Mouse (Mus musculus): ENCODE measurements around the gene Gpr156. TPM values are rescaled to one million over a fixed set of nuclear protein-coding genes. Genes with fewer than 3 reads are reported as not detected.
"Not testable (repeated sequence)": the region's sequence is repeated elsewhere in the genome, so short reads cannot be mapped to it uniquely, and the experiment has no call there.

Gpr156 gene
- polyA plus RNA-seq, 1 experiment from 2014 or later, result 5.4 TPM

DNA sequence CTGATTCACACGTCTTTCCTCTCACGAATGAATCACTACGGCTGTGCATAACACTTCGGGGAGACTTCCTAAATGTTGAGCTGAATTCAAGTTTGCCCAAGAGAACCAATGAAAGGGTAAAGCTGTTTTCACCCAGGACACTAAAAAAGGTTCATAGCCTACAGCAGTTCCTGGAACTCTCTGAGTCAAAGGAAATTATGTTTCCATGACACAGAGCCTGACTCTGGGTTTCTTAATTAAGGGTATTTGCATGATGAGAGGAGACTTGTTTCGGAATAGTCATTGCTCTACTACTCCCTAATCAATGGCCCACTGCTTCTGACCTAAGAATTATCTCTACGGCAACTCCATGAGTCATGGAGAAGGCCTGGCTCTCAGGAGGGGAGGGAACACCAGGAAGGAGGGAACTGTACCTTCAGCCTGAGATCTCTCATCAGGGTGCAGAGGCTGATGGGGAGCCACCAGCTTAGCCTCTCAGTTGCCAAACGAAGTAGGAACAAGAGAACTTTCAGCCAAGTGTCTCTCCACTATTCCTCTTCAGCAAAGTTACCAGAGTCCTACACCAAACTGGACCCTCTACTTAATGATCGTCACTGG lies 100.7 kb downstream of the Gpr156 start:
- no peak overlapping the region for H3K27ac ChIP-seq
- H3K36me3 ChIP-seq (replicated peaks), result no peaks in the 10 kb centered on the region
- no peaks in the 10 kb centered on the region for H3K27me3 ChIP-seq
- ATAC-seq (ENCODE audit: low FRiP score), result no peak
- no peaks in the 10 kb centered on the region for H3K9me3 ChIP-seq
- H3K4me3 ChIP-seq (replicated peaks), result no peak overlapping the region
- no peak overlapping the region for H3K9ac ChIP-seq
- 87% methylated on average over 8 of the region's 8 CpGs for WGBS
- H3K4me2 ChIP-seq, result no peak overlapping the region
- peaks cover 3% of the 10 kb centered on the region for H3K4me1 ChIP-seq

DNA sequence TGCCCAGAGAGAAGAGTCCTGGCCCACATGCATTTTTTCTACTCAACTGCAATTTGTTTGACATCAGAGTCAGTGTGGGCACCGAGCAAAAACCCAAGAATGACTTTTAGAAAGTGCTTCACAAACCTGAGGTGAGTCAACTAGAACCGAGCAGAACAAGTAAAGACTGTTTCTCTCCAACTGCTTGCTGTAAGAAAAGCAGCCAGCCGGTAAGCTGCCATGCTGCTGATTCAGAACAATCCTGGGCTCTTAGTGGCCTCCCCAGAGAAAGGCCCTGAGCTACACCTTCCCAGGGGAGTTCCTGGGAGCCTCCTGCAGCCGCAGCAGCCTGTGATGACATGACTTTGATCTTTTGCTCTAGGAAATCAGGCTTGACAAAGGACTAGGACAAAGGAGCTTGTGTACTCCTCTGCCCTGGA lies 101.7 kb downstream of the Gpr156 start:
- WGBS, result 22% methylated on average over 4 of the region's 4 CpGs
- no peak overlapping the region for H3K9ac ChIP-seq
- H3K4me1 ChIP-seq, result peaks cover 3% of the 10 kb centered on the region
- no peak overlapping the region for H3K4me3 ChIP-seq (replicated peaks)
- H3K27ac ChIP-seq, result no peak overlapping the region
- H3K27me3 ChIP-seq, result no peaks in the 10 kb centered on the region
- ATAC-seq (ENCODE audit: low FRiP score), result no peak
- no peaks in the 10 kb centered on the region for H3K36me3 ChIP-seq (replicated peaks)
- no peak overlapping the region for H3K4me2 ChIP-seq
- no peaks in the 10 kb centered on the region for H3K9me3 ChIP-seq

GRCm38 (mm10) chr16:38032644-38033043 lies 116.3 kb downstream of the Gpr156 start:
- Histone ChIP-seq H3K27ac (no peak overlapping the region), H3K9ac (no peak overlapping the region), H3K4me2 (no peak overlapping the region), H3K36me3 (replicated peaks) (no peaks in the 10 kb centered on the region), H3K4me1 (no peaks in the 10 kb centered on the region), H3K4me3 (replicated peaks) (no peak overlapping the region), H3K27me3 (no peaks in the 10 kb centered on the region), H3K9me3 (no peaks in the 10 kb centered on the region)
- 95% methylated on average over 9 of the region's 9 CpGs for WGBS
- no peak for ATAC-seq (ENCODE audit: low FRiP score)

DNA sequence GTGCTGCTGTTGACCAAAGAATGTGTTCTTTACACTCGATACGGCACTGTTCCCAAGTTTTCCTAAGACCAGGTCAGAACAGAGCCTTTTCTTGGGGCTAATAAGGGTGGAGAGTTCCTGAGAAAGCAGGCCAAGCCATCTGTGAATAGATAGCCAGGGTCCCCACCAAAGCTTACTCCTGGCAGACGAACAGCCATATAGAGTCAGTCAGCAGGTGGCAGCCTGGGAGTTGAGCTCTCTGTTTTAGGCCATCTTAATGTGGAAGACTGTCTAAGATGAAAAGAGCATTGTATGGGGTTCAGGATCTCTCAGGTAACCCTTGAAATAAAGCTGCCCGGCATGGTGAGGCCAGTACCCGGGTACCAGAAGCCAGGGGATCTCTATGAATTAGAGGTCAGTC lies 116.8 kb downstream of the Gpr156 start:
- Histone ChIP-seq H3K9me3 (no peaks in the 10 kb centered on the region), H3K27me3 (no peaks in the 10 kb centered on the region), H3K4me2 (no peak overlapping the region), H3K27ac (no peak overlapping the region), H3K9ac (no peak overlapping the region), H3K4me1 (no peaks in the 10 kb centered on the region), H3K36me3 (replicated peaks) (no peaks in the 10 kb centered on the region), H3K4me3 (replicated peaks) (no peak overlapping the region)
- WGBS, result 73% methylated on average over 5 of the region's 5 CpGs
- ATAC-seq (ENCODE audit: low FRiP score), result no peak

DNA sequence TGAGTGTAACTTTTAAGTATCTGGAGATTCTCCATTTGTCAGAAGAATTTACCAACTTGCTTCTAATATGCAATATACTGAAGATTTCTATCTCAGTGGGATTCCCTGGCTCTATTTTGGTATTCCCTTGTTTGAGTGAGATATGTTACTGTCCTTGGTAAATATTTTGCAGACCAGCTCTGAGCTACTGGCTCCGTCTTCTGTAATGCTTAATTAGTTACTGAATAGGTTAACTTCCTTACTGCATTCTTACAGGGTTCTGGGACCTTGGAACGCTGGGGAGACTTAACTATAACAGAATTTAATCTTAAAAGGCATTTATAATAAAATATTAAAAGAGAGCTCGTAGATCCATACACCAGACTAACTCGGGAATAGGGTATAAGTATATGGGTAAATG lies 121.8 kb downstream of the Gpr156 start:
- H3K27ac ChIP-seq; H3K9ac ChIP-seq; H3K27me3 ChIP-seq; H3K4me2 ChIP-seq; ATAC-seq (ENCODE audit: low FRiP score); H3K4me3 ChIP-seq (replicated peaks); H3K4me1 ChIP-seq; H3K9me3 ChIP-seq; H3K36me3 ChIP-seq (replicated peaks): not testable (repeated sequence)
- 77% methylated on average over 4 of the region's 4 CpGs for WGBS

DNA sequence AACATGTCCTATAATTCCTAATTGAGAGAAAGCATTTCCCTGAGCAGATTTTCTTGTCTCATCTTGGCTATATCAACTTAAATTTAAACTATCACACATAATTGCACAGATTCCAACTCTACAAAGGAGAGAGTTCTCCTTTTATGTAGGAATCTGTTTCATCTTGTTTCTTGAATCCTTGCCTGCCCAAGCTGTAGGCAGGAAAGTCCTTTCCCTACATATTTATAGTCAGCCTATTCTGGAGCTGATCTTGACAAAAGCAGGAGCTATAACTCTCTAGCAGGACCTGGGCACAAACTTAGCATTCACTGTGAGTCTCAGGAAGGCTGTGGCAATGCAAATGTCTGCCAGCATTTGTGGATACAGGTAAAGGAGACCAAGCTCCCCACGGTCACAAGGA lies 125.9 kb downstream of the Gpr156 start:
- no peak for ATAC-seq (ENCODE audit: low FRiP score)
- Histone ChIP-seq H3K4me3 (replicated peaks) (no peak overlapping the region), H3K4me1 (no peaks in the 10 kb centered on the region), H3K27me3 (no peaks in the 10 kb centered on the region), H3K4me2 (no peak overlapping the region), H3K27ac (no peak overlapping the region), H3K9me3 (no peaks in the 10 kb centered on the region), H3K9ac (no peak overlapping the region), H3K36me3 (replicated peaks) (no peaks in the 10 kb centered on the region)
- 95% methylated on average over 1 of the region's 1 CpGs for WGBS

DNA sequence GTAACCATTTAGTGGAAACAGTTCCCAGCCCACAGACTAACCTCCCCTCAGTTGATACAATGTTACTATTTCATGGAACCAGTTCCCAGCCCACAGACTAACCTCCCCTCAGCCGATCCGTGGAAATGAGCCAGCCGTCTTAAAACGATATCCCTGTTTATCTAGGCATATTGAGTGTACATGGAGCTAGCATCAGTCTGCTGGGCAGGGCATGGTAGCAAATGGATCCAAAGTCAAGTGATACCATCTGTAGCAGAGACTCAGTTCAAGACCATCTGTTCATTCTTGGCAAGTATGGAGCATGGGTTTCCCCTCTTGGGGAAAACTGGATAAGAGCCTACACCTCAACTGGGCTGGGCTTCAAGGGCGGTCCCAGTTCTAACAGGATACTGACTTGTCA lies 128.3 kb downstream of the Gpr156 start:
- no peak overlapping the region for H3K9ac ChIP-seq
- H3K27ac ChIP-seq, result no peak overlapping the region
- no peak overlapping the region for H3K4me2 ChIP-seq
- H3K36me3 ChIP-seq (replicated peaks), result no peaks in the 10 kb centered on the region
- no peaks in the 10 kb centered on the region; the same call in 1 of the 2 replicates for H3K4me1 ChIP-seq
- H3K4me3 ChIP-seq (replicated peaks), result no peak overlapping the region
- ATAC-seq (ENCODE audit: low FRiP score), result no peak
- H3K9me3 ChIP-seq, result no peaks in the 10 kb centered on the region
- no peaks in the 10 kb centered on the region for H3K27me3 ChIP-seq
- WGBS, result 90% methylated on average over 5 of the region's 5 CpGs

- H3K36me3 ChIP-seq (replicated peaks), result no peaks in the 10 kb centered on the region
- H3K4me3 ChIP-seq (replicated peaks), result no peak overlapping the region
- no peaks in the 10 kb centered on the region for H3K27me3 ChIP-seq
- ATAC-seq (ENCODE audit: low FRiP score), result no peak
- no peaks in the 10 kb centered on the region for H3K9me3 ChIP-seq
- 75% methylated on average over 23 of the region's 23 CpGs for WGBS
- H3K4me1 ChIP-seq, result no peaks in the 10 kb centered on the region; the same call in 1 of the 2 replicates
- H3K27ac ChIP-seq, result no peak overlapping the region
- no peak overlapping the region for H3K4me2 ChIP-seq
- no peak overlapping the region for H3K9ac ChIP-seq
Measured at GRCm38 (mm10) chr16:38047781-38048558, 131.7 kb downstream of the Gpr156 start.

Other genes starting within 250 kb of the Gpr156 start
- gene Fstl1, start 139.6 kb upstream of the Gpr156 start, polyA plus RNA-seq (2016; fragmentation: Nextera tagmentation; extraction: Ambion mirVana), result 146 and 173 TPM in 2 replicates
- 0.17 and 0.29 TPM in 2 replicates for gene Gm36028, start 55.4 kb upstream of the Gpr156 start, polyA plus RNA-seq (2016; fragmentation: Nextera tagmentation; extraction: Ambion mirVana)
- gene Lrrc58, start 48.1 kb upstream of the Gpr156 start, polyA plus RNA-seq (2016; fragmentation: Nextera tagmentation; extraction: Ambion mirVana), result 65.8 and 70.1 TPM in 2 replicates
- gene Gsk3b, start 172.5 kb downstream of the Gpr156 start, polyA plus RNA-seq (2016; fragmentation: Nextera tagmentation; extraction: Ambion mirVana), result 116 and 129 TPM in 2 replicates

All from forebrain, embryonic 12.5 days (tissue).